Mouse (Mus musculus) T-helper 17 cell (primary cell): ENCODE measurements at regions not wholly inside any gene's neighbourhood (a gene's known extent, or its start where the extent isn't known, plus 50 kb on each side); places are given as distances from the start of the nearest gene placed in this dataset.

Experiments
- in situ Hi-C, 2 experiments: fragments of 300-600 bp; cut with MboI, MseI; formaldehyde crosslinking; loops; 1 replicate in 1 of 2; 2 replicates in 1 of 2; pipeline ENCODE4 v1.15.1; 2025; ENCODE audit warnings: high pct_unique_total_duplicates in 2 of 2

DNA sequence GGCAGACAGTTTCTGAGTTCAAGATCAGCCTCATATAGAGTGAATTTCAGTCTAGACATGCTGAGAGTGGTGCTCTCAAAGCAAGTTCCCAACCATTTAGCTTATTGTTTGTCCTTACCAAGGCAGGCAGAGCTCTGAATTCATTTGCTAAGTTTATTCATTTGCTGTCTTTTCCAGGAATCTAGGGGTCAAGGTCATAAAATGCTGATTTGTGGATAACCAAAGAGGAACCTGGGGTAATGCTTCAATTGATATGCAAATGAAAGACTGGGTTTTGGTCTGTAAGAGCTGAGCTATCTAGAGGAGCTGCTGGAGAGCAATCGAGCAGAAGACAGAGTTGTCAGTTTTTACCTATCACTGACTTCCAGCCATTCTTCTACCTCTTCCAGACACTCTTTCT lies 832.8 kb downstream of the Ryr2 start:
- in situ Hi-C loops = loop anchor here in 1 of 2 experiments (10.0 kb wide), 1 partner anchor 189 kb away; no protein-coding TSS in a partner anchor

DNA sequence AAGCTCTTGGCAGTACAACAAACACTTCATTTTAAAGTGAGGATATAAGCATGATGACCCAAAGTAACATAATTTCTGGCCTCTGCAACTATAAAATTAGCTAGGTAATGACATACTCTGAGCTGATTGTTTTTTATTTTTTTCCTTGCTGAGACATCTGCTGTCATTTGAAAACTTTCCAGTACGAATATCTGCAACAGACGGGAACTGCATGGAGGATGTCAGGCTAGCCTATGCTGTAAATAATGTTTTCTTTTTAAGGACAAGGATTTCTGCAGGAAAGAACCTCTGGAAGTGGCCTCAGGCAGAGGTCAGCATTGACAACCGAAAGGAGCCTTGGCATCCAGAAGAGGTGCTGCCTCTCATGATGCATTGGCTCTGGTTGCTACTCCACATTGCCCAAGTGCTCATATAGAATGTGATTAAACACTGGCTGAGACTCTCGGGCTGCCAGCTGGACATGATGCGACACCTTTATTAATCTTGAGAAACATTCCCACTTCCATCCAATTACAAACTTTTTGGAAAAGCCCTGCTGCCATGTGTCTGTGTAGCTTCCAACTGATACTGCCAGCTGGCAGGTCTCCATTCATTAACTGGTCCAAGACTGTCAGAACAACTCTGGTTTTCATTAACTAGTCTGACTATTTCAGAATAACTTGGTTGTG lies 837.9 kb downstream of the Ryr2 start:
- in situ Hi-C loops = no loop called here

DNA sequence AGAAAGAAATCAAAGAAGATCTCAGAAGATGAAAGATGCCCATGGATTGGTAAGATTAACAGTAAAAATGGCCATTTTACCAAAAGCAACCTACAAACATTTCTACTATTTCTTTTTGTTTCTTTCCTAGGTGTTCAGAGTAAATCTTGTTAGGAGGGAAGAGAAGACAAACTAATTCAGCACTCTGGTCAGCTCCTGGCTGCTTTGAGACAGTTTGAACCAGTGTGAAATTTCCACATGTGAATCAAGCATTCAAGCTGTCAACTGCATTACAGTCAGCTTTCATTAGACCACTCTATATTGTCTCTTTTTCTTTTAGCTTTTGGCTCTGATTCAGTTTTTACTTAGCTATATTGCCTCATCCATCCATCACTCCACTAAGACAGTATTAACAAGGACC lies 859.2 kb downstream of the Ryr2 start:
- in situ Hi-C loops = no loop called here

DNA sequence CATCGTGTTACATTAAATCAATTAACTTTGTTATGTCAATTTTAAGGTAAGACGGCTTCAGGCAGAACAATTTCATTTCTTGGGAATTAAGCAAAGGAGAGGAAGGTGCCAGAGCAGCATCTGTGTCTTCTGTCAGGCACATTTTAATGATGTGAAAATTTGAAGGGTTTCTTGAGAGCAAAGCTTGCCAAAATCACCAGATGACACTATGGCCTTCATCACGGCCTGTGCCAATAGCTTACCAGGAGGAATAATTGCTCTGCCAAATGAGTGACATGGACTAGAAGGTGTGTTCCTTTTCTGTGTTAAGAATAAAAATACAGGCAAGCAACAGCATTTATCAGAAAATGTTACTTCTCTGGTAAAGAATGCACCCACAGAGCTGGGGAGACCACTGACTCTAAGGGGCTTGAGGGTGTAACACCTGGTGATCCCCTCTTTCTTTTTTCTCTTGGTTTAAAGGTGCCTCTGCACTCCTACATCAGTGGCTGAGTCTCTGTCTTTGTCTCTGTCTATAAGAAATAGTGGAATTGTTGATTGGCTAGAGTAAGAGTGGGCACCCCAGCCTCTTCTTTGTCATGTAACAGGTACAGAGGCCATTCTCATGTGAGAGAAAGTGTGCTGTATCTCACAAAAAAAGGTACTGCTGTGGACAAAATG lies 856.2 kb upstream of the Chrm3 start:
- in situ Hi-C loops = no loop called here

DNA sequence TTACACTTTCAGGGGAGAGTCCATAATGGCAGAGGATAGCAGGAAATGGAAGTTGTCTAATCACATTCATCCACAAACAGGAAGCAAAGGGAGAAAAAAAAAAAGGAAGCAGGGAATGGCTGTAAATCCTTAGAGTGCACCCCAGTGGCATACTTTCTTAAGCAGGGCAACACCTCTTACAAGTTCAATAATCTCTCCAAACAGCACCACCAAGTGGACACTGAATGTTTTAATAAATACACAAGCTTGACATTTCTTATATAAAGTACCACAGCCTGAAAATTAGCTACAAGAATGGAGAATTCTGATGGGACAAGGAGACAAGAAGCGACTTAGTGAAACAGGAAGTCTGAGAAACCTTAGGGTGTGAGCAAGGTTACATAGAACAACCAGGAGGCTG lies 849.5 kb upstream of the Chrm3 start:
- in situ Hi-C loops = no loop called here

DNA sequence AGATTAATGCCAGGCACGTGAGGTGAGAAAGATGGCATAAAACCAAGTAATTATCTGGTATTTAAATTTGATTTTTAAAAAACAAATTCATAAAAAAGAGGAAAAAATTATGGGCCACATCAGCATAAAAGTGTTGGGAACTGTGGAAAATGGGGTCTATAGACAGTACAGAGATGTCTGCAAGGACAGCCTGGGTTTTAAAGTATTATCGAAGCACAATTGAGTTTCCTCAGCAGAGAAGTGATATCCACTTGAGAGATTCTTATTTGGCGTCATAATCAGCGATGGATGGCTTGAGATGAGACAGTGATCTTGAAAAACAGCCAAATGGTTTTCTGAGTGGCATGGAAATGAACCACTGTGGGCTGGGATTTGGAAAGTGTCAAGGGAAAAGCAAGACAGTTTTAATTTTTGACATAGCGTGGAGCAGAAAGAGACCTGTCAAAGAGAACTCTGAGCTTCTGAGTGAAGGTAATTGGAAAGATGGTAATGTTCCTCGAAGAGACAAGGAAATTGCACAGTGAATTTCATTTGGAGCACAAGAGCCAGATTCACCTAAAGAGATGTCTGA lies 844.7 kb upstream of the Chrm3 start:
- in situ Hi-C loops = no loop called here

DNA sequence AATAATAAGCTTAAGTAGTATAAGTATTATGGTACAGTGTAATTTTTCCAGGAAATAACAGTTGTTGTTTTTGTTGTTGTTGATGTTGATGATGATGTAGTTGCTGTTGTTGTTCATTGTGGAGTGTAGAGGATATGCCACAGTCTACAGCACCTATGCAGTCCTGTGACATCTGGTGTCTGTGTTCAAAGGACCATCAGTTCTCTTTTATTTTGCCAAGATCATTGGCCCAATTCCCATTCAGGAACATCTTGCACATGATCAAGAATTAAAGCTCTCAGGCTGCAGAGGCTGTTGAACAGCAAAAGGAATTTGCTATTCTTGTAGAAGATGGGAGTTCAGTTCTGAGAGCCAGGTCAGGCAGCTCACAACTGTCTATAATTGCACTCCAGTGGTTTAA lies 841.3 kb upstream of the Chrm3 start:
- in situ Hi-C loops = no loop called here

DNA sequence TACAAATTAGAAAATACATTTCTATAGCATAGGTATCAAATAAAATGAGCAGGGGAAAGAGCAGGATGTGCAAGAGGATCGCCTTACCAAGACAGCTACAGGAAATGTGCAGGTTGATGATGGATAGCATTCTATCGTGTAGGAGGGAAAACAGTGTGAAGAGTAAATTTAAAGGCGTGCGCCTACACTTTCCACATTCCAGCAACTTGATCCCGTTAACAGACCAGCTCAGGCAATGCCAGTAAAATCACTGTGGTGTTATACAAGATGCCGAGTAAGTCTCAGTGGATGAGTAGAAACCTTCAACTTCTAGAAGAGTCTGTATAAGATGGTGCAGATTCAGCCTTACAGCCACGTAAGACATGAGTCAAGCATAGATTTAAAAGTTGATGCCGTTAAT lies 831.8 kb upstream of the Chrm3 start:
- in situ Hi-C loops = no loop called here

DNA sequence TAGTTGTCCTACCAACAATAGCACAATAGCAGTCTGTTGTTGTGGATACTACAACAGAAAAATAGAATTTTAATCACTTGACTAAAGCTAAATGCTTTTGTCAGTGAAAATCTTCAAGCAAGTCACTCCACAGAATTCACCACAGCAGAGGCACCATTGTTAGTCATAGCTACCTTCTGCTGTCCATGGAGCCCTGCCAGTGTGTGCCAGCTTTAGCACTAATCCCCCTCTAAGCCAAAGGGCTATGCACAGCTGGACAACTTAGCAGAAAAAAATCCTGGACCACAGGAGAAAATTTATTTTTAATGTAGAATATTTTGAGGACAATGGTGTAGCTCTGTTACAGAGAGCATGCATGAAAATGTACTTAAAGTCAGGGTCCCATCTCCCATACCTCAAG lies 820.5 kb upstream of the Chrm3 start:
- in situ Hi-C loops = no loop called here

DNA sequence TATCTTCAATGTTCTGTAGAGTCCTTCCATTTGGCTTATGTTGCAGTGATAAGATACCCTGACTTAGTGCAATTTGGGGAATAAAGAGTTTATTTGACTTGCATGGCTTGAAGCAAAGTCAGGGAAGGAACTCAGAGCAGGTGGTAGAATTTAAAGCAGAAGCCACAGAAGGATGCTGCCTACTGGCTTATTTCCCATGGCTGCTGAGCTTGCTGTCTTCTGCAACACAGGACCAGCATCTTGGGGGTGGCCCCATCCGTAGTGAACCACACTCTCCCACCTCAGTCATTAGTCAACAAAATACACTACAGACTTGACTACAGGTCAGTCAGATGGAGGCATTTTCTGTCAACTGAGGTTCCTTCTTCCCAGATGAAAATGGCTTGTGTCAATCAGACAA lies 819.7 kb upstream of the Chrm3 start:
- in situ Hi-C loops = no loop called here

DNA sequence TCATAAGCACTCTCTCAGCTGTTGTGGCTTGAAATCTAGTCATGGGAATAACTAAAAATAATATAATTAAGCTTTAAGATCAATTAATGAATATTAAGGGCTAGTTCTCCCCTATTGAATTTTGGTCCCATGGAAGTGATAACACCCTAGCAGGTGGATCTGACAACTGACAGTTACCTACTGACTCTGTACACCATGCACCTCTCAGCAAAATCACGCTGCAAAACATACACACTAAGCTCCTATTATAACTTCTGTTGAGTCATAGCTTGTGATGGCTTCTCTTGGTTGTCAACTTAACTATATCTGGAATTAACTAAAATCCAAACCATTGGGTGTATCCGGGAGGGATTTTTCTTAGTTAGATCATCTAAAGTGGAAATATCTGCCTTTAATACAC lies 817.9 kb upstream of the Chrm3 start:
- in situ Hi-C loops = no loop called here

DNA sequence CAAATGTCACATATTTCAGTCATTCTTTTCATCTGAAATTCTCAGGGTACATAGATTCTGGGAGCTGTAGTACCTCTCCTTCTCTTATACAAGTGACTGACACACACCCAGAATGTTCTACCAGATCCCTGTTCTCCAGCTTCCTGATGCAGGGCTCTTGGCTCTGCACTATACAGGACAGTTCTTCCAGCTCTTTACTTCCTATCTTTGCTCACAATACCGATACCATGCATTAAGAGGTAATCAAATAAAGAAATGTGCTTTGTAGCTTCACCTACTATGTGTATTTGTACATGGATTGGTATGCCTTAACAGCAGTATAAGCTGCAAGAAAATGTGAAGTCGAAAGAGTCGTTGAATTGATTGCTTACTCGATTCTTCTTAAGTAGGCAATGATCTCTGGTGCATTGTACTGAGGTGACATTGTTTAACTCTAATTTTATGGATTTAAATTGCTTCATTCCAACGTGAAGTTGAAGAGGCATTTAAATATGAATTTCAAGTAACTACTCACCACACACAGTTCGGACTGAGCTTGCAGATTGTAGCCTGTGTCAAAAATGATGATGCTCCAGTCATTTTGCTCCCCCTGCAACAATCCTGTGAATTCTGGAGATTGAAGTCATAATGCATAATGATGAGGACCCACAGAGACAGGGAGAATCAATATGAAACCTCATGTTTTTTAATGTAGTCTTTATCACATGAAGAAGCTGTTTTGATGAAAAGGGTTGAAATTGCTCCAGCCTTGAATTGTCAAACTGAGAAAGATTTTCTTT lies 817.2 kb upstream of the Chrm3 start:
- in situ Hi-C loops = no loop called here

DNA sequence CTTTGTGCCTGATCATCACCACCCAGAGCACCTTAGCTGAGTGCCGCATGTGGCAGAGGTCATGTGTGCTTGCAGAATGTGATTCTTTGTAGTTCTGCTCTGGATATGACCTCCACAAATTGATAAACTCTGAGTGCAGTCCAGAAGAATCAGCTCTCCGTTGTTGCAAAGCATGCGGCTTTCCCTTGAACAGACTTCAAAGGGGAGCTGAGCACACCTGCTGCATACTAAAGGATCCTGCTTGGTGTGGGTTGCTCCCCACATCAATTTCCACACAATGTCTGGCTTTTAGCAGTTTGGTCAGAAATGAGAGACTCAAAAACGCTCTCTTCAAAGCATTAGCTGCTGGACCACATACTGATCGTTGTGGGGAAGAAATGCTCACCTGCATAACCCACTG lies 806.5 kb upstream of the Chrm3 start:
- in situ Hi-C loops = no loop called here

DNA sequence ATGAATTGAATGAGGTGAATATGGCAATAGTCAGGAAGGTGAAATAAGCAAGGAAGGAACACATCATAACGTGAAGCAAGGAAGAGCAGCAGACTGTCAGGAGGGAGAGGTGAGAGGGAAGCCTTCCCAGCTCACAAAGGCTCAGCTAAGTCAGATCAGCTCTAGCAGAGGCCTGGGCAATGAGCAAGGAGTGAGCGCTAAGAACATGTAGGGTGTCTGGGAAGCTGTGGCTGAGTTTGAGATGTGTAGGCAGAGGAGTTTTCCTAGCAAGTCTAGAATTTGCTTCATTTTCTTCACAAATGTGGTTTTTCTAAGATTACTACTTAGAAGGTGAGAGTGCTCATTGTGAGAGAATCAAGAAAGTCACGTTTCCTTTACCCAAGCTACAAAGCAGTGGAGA lies 803.5 kb upstream of the Chrm3 start:
- in situ Hi-C loops = no loop called here

DNA sequence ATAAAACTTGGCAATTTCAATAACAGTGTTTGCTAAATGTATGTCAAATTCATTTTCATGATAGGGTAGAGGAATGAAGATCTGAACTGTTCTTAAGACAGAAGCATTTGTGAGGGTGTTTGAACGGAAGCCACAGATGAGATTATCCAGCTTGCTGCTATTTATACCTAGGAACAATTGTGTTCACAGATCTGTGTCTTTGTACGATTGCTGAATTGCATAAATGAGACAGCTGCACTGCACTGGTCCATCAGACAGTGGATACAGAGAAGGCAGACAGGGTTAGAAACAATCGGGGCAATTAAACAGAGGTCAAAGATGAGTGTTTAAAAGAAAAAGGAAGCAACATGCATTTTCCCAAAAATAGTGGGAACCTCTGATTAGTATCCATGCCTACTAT lies 786.6 kb upstream of the Chrm3 start:
- in situ Hi-C loops = loop anchor here in 1 of 2 experiments (5.0 kb wide), 1 partner anchor 105 kb away; no protein-coding TSS in a partner anchor

DNA sequence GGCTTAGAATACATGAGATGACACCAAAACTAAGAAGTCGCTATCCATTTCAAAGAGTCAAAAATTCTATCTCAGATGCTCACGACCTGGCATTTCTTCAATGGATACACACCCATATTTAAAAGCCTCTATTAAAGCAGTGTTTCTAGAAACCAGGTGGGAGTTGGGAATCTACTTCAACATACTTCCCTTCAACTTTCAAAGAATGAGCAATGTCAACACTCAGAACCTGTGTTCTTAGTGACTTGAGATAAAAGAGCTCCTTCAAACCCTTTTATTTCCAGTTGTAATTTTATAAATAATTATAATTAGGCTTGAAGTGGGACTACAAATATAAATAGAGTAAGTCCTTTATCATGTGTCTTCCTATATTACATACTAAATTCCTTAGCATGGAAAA lies 747.0 kb upstream of the Chrm3 start:
- in situ Hi-C loops = no loop called here

DNA sequence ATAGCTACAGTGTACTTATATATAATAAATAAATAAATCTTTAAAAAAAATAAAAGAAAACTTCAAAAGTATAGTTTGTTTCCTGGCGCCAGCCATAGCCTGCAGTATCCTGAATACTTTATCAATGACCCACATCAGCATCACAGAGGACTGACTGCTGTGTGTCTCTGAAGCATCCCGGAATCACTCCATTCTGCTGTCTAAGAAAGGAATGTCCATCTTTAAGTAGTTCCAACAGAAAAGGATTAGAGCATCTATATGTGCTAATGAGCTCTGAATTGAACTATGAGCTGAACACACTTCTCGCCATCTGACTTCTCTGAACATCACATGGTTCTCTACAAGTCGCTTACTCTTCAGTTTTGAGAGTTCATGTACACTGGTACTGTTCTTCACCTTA lies 745.8 kb upstream of the Chrm3 start:
- in situ Hi-C loops = no loop called here

DNA sequence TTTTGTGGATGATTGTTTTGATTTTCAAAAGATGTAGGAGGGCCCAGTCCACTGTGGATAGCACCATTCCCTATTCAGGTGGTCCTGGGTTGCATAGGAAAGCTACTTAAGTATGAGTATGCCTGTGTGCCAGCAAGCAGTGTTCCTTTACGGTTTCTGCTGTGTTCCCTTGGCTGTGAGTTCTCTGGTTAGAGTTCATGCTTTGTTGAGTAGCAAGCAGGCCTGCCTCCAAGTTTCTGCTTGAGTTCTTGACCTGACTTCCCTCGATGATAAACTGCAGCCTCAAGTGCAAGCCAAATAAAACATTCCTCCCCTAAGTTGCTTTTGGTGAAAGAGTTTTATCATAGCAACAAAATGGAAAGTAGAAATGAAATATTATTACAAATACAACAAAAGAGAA lies 744.9 kb upstream of the Chrm3 start:
- in situ Hi-C loops = no loop called here

DNA sequence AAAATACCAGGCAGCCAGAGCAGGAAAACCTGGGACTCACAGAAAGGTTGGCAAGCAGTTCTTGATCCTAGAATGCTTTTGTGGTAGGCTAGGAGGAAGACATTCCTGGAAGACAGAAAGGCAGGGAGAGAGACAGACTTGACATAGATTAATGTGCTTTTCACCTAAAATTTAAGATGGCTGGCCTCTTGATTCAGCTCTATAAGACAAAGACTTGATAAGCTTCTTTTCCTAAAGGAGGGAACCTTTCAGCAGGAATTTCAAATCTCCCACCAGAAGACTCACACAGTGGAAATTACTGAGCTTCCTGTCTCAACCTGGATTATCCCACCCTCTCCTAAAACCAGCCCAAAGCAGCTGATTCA lies 738.9 kb upstream of the Chrm3 start:
- in situ Hi-C loops = loop anchor here in 1 of 2 experiments (5.0 kb wide), 1 partner anchor 82 kb away; no protein-coding TSS in a partner anchor

DNA sequence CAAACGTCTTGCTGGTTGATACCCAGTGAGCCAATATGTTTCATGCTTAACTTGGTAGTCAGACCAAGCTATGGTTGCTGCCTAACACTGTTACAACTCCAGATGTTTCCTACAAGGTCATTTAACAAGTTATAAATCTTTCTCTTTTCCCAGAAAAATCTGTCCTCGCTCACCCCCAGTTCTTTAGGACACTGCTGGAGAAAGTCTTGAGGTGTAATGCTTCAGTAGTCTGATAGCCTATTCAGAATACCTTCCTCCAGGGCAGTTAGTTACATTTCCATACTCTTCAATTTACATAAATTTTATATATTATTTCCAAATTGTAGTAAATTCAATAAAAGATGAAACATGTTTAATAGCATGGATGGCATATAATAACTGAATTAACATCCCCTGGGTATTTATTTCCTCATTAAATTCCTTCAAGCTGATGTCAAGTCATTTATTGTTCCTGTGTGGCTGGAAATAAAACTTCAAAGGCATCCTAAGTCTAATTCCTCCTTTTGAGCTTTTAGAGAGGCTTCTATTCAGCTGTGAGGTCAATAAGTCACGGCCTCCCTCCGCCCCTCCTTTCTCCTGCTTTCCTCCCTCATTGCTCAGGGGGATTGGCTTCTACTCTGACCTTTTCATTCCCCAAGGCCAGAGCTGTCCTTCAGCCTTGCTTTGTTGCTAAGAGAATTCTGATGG lies 738.4 kb upstream of the Chrm3 start:
- in situ Hi-C loops = loop anchor here in 1 of 2 experiments (5.0 kb wide), 1 partner anchor 82 kb away; no protein-coding TSS in a partner anchor

DNA sequence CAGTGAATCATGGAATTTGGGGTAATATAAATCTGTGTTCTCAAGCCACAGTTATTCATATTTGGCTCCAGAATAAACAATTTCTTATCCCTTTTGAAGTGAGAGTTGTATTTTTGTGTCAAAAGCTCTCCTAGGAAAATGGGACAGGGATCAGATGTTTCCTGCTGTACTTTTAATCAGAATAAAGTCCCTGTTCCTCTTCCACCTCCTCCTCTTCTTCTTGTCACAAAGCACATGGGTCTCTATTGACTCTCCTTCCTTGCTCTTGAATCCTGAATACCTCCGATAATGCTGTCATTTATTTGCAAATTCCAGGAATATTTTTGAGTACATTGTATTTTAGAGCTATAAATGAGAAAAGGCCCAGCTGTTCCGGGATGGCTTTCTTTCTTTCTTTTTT lies 732.3 kb upstream of the Chrm3 start:
- in situ Hi-C loops = no loop called here
